Mouse (Mus musculus) olfactory bulb, adult 2 months (tissue): ENCODE measurements around the gene Gpatch8.

Experiments used
- CTCF ChIP-seq: fragments of 200-500 bp; IDR thresholded peaks from 2 replicates; pipeline ENCODE4 v1.5.1; 2012; ENCODE audit warnings: low read depth, mild to moderate bottlenecking, low read length, moderate library complexity; ENCODE audit not compliant: insufficient read depth
- POLR2A ChIP-seq: fragments of 200-500 bp; IDR thresholded peaks from 2 replicates; pipeline ENCODE4 v1.6.1; 2012; ENCODE audit warnings: mild to moderate bottlenecking, low read depth, low read length, moderate library complexity; ENCODE audit not compliant: insufficient read depth

DNA sequence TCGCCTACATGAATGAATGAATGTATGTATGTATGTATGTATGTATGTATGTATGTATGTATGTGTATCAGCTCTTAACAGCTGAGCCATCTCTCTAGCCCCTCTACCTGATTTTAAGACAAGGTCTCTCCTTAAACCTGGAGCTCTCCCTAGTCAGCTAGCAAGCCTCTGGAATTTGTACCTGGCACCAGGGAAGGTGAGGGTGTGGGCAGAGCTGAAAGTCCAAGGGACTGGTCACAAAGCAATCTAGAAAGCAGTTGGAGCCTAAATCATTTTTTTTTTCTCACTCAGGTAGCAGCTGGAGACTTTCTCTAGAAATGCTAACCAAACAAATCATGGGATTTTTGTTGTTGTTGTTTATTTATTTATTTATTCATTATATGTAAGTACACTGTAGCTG, 1.2 kb upstream of the Gpatch8 start:
- TF ChIP-seq POLR2A: no peak
- no peak for TF ChIP-seq CTCF
